Mouse (Mus musculus): Measurements from ENCODE around the gene Gm3095. TPM values are rescaled to one million over a fixed set of nuclear protein-coding genes. Genes with fewer than 3 reads are reported as not detected.
"Not testable (repeated sequence)": the region's sequence is repeated elsewhere in the genome, so short reads cannot be mapped to it uniquely, and the experiment has no call there.

The Gm3095 gene
- not detected in 2 replicates for total RNA-seq (2012; rRNA removed)
- not detected in 2 replicates for total RNA-seq (2014; rRNA removed)
- polyA plus RNA-seq (2012; ENCODE audit: insufficient read length, low read depth), result not detected in 2 replicates

DNA sequence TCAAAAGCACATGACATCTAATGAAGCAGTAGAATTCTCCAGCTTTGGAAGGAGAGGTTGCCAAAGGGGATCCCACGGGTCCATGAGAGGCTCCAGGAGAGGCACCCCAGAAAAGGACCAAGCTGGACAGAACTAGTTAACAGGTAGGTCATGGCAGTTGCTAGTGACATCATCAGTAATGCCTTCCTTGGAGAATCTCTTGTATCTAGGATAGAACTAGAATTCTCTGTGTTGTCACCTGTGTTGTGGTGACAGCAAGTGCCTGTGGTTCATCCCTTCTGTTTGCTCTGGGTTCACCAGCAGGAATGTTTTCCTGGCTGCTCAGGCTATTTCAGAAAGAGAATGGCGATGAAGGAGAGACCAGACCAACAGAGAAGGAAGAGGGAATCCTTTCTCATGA is at the start of gene Gm3095:
Gene Gm3095, plus strand, starts transcription at position 301 of the 400 bp plus-strand sequence.
- H3K79me2 ChIP-seq (replicated peaks; ENCODE audit: control insufficient read depth, extremely low read depth, insufficient read depth, poor library complexity, severe bottlenecking); H3K4me3 ChIP-seq (replicated peaks in 1 of 3; ENCODE audit: low read depth in 2 of 3, low read length in 2 of 3, poor library complexity in 1 of 3); H3K36me3 ChIP-seq (replicated peaks in 1 of 2; ENCODE audit: control insufficient read depth in 1 of 2, insufficient read depth in 1 of 2, low read length in 1 of 2); H3K9me3 ChIP-seq (replicated peaks; ENCODE audit: low read length); H3K27me3 ChIP-seq (replicated peaks); DNase-seq (ENCODE audit: extremely low read depth); H3K9ac ChIP-seq (ENCODE audit: insufficient read depth, low read depth); H3K4me2 ChIP-seq (ENCODE audit: insufficient read depth, low read depth, poor library complexity, severe bottlenecking); in situ Hi-C loops (cut with MboI; ENCODE audit: low pct_ligation_motif_present, low pct_unique_long_range_greater_than_20kb, low sequenced_read_pairs); H3K27ac ChIP-seq (ENCODE audit: insufficient read depth, low read depth); H3K4me1 ChIP-seq (ENCODE audit: control insufficient read depth in 1 of 2, insufficient read depth in 2 of 2); dilution Hi-C loops (cut with MboI; ENCODE audit: extremely low pct_ligation_motif_present, extremely low pct_unique_long_range_greater_than_20kb, low sequenced_read_pairs): not testable (repeated sequence)

- in situ Hi-C loops (cut with MboI; ENCODE audit: low pct_ligation_motif_present, low pct_unique_long_range_greater_than_20kb, low sequenced_read_pairs); dilution Hi-C loops (cut with MboI; ENCODE audit: extremely low pct_ligation_motif_present, extremely low pct_unique_long_range_greater_than_20kb, low sequenced_read_pairs); DNase-seq (ENCODE audit: extremely low read depth): not testable (repeated sequence)
Measured at GRCm38 (mm10) chr14:3931456-3931855, 31.9 kb upstream of the Gm3095 start, which contains the start of gene Gm3029. Gene Gm3029, plus strand, starts transcription at chr14:3931756.

GRCm38 (mm10) chr14:3998094-3998493 is 34.7 kb downstream of the Gm3095 start, which contains the start of gene Gm3099:
Gene Gm3099, plus strand, starts transcription at chr14:3998394.
- H3K27ac ChIP-seq (ENCODE audit: insufficient read depth, low read depth); H3K4me1 ChIP-seq (ENCODE audit: control insufficient read depth in 1 of 2, insufficient read depth in 2 of 2); H3K4me2 ChIP-seq (ENCODE audit: insufficient read depth, low read depth, poor library complexity, severe bottlenecking); H3K9ac ChIP-seq (ENCODE audit: insufficient read depth, low read depth); H3K79me2 ChIP-seq (replicated peaks; ENCODE audit: control insufficient read depth, extremely low read depth, insufficient read depth, poor library complexity, severe bottlenecking); in situ Hi-C loops (cut with MboI; ENCODE audit: low pct_ligation_motif_present, low pct_unique_long_range_greater_than_20kb, low sequenced_read_pairs); DNase-seq (ENCODE audit: extremely low read depth); dilution Hi-C loops (cut with MboI; ENCODE audit: extremely low pct_ligation_motif_present, extremely low pct_unique_long_range_greater_than_20kb, low sequenced_read_pairs); H3K36me3 ChIP-seq (replicated peaks in 1 of 2; ENCODE audit: control insufficient read depth in 1 of 2, insufficient read depth in 1 of 2, low read length in 1 of 2); H3K4me3 ChIP-seq (replicated peaks in 1 of 3; ENCODE audit: low read depth in 2 of 3, low read length in 2 of 3, poor library complexity in 1 of 3); H3K9me3 ChIP-seq (replicated peaks; ENCODE audit: low read length); H3K27me3 ChIP-seq (replicated peaks): not testable (repeated sequence)

More at GRCm38 (mm10) chr14:3931456-3931855, 31.9 kb upstream of the Gm3095 start, which contains the start of gene Gm3029:
- H3K4me3 ChIP-seq (replicated peaks in 1 of 3; ENCODE audit: low read depth in 2 of 3, low read length in 2 of 3, poor library complexity in 1 of 3); H3K27me3 ChIP-seq (replicated peaks); H3K36me3 ChIP-seq (replicated peaks in 1 of 2; ENCODE audit: control insufficient read depth in 1 of 2, insufficient read depth in 1 of 2, low read length in 1 of 2); H3K9me3 ChIP-seq (replicated peaks; ENCODE audit: low read length); H3K79me2 ChIP-seq (replicated peaks; ENCODE audit: control insufficient read depth, extremely low read depth, insufficient read depth, poor library complexity, severe bottlenecking); H3K4me1 ChIP-seq (ENCODE audit: control insufficient read depth in 1 of 2, insufficient read depth in 2 of 2); H3K4me2 ChIP-seq (ENCODE audit: insufficient read depth, low read depth, poor library complexity, severe bottlenecking); H3K9ac ChIP-seq (ENCODE audit: insufficient read depth, low read depth); H3K27ac ChIP-seq (ENCODE audit: insufficient read depth, low read depth): not testable (repeated sequence)

Other genes with a start within 250 kb of the Gm3095 start
- gene Gm3002, start 153.5 kb upstream of the Gm3095 start, total RNA-seq (2012; rRNA removed), result not detected in 2 replicates
- not detected in 2 replicates for gene Gm3002, start 153.5 kb upstream of the Gm3095 start, total RNA-seq (2014; rRNA removed)
- gene Gm3002, start 153.5 kb upstream of the Gm3095 start, polyA plus RNA-seq (2012; ENCODE audit: insufficient read length, low read depth), result not detected in 2 replicates
- gene Gm3033, start 117.3 kb upstream of the Gm3095 start, total RNA-seq (2012; rRNA removed), result not detected in 2 replicates
- gene Gm3033, start 117.3 kb upstream of the Gm3095 start, total RNA-seq (2014; rRNA removed), result not detected in 2 replicates
- gene Gm3033, start 117.3 kb upstream of the Gm3095 start, polyA plus RNA-seq (2012; ENCODE audit: insufficient read length, low read depth), result not detected in 2 replicates
- not detected in 2 replicates for gene Gm2916, start 79.4 kb upstream of the Gm3095 start, total RNA-seq (2012; rRNA removed)
- gene Gm2916, start 79.4 kb upstream of the Gm3095 start, total RNA-seq (2014; rRNA removed), result not detected in 2 replicates
- gene Gm2916, start 79.4 kb upstream of the Gm3095 start, polyA plus RNA-seq (2012; ENCODE audit: insufficient read length, low read depth), result not detected in 2 replicates
- gene Gm3029, start 31.8 kb upstream of the Gm3095 start, total RNA-seq (2012; rRNA removed), result not detected in 2 replicates
- gene Gm3029, start 31.8 kb upstream of the Gm3095 start, total RNA-seq (2014; rRNA removed), result not detected in 2 replicates
- gene Gm3029, start 31.8 kb upstream of the Gm3095 start, polyA plus RNA-seq (2012; ENCODE audit: insufficient read length, low read depth), result not detected in 2 replicates
- not detected in 2 replicates for gene Gm3099, start 34.8 kb downstream of the Gm3095 start, total RNA-seq (2012; rRNA removed)
- not detected in 2 replicates for gene Gm3099, start 34.8 kb downstream of the Gm3095 start, total RNA-seq (2014; rRNA removed)
- gene Gm3099, start 34.8 kb downstream of the Gm3095 start, polyA plus RNA-seq (2012; ENCODE audit: insufficient read length, low read depth), result not detected in 2 replicates
- gene Gm5796, start 60.4 kb downstream of the Gm3095 start, total RNA-seq (2012; rRNA removed), result not detected in 2 replicates
- gene Gm5796, start 60.4 kb downstream of the Gm3095 start, total RNA-seq (2014; rRNA removed), result not detected in 2 replicates
- not detected in 2 replicates for gene Gm5796, start 60.4 kb downstream of the Gm3095 start, polyA plus RNA-seq (2012; ENCODE audit: insufficient read length, low read depth)
- gene Gm3115, start 120.6 kb downstream of the Gm3095 start, total RNA-seq (2012; rRNA removed), result not detected in 2 replicates
- gene Gm3115, start 120.6 kb downstream of the Gm3095 start, total RNA-seq (2014; rRNA removed), result not detected in 2 replicates
- not detected in 2 replicates for gene Gm3115, start 120.6 kb downstream of the Gm3095 start, polyA plus RNA-seq (2012; ENCODE audit: insufficient read length, low read depth)
- gene Gm8108, start 147.0 kb downstream of the Gm3095 start, total RNA-seq (2012; rRNA removed), result not detected in 2 replicates
- 0.15 TPM in 1 of 2 replicates, not detected in the other for gene Gm8108, start 147.0 kb downstream of the Gm3095 start, total RNA-seq (2014; rRNA removed)
- not detected in 2 replicates for gene Gm8108, start 147.0 kb downstream of the Gm3095 start, polyA plus RNA-seq (2012; ENCODE audit: insufficient read length, low read depth)
- gene Gm3127, start 201.5 kb downstream of the Gm3095 start, total RNA-seq (2012; rRNA removed), result not detected in 2 replicates
- gene Gm3127, start 201.5 kb downstream of the Gm3095 start, total RNA-seq (2014; rRNA removed), result not detected in 2 replicates
- gene Gm3127, start 201.5 kb downstream of the Gm3095 start, polyA plus RNA-seq (2012; ENCODE audit: insufficient read length, low read depth), result not detected in 2 replicates
- gene Gm2974, start 219.0 kb downstream of the Gm3095 start, total RNA-seq (2012; rRNA removed), result not detected in 2 replicates
- gene Gm2974, start 219.0 kb downstream of the Gm3095 start, total RNA-seq (2014; rRNA removed), result not detected in 2 replicates
- gene Gm2974, start 219.0 kb downstream of the Gm3095 start, polyA plus RNA-seq (2012; ENCODE audit: insufficient read length, low read depth), result not detected in 2 replicates